Mouse (Mus musculus) embryonic fibroblast, embryonic 13.5 days (primary cell): ENCODE measurements around the gene Pipox. TPM values are rescaled to one million over a fixed set of nuclear protein-coding genes. Genes with fewer than 3 reads are reported as not detected.

Experiments used
- H3K27ac ChIP-seq: 2 replicates; pipeline ENCODE4 v1.5.1; 2012; ENCODE audit warnings: low read length, control low read depth, inconsistent platforms; ENCODE audit not compliant: insufficient read depth
- H3K4me1 ChIP-seq: 2 replicates; pipeline ENCODE4 v1.6.1; 2011; ENCODE audit warnings: low read length; ENCODE audit not compliant: control insufficient read depth, insufficient read depth
- H3K4me3 ChIP-seq: 2 replicates; pipeline ENCODE4 v1.5.1; 2011; ENCODE audit warnings: mild to moderate bottlenecking, control low read depth, low read length; ENCODE audit not compliant: insufficient read depth
- CTCF ChIP-seq: IDR thresholded peaks from 2 replicates; pipeline ENCODE4 v1.5.1; 2011; ENCODE audit warnings: mild to moderate bottlenecking, control low read depth, low read length, moderate library complexity, borderline replicate concordance; ENCODE audit not compliant: insufficient read depth
- POLR2A ChIP-seq: IDR thresholded peaks from 2 replicates; pipeline ENCODE4 v1.6.1; 2011; ENCODE audit warnings: low read depth, mild to moderate bottlenecking, control low read depth, low read length, moderate library complexity
- polyA plus RNA-seq: library from polyadenylated mRNA; stranded (reverse); fragments of >200 nt; gene quantifications from 2 replicates; pipeline ENCODE4 v1.2.4, GENCODE M21; 2011; ENCODE audit warnings: low read depth; ENCODE audit not compliant: missing spikeins, insufficient read length

Gene Pipox
- polyA plus RNA-seq, 1 experiment: not detected

GRCm38 (mm10) chr11:77837856-77838255, 56.0 kb downstream of the Pipox start:
- TF ChIP-seq CTCF: no peak
- no peak for TF ChIP-seq POLR2A
- Histone ChIP-seq H3K4me3 (no peak overlapping the region), H3K4me1 (peaks cover 9% of the 10 kb centered on the region; the same call in 1 of the 2 replicates), H3K27ac (no peak overlapping the region)

- Histone ChIP-seq H3K4me3 (no peak overlapping the region), H3K4me1 (peaks cover 9% of the 10 kb centered on the region; the same call in 1 of the 2 replicates), H3K27ac (0 out of 2 replicates have a peak overlapping the region, but pooled peaks have one; percentile 22)
- TF ChIP-seq CTCF (no peak), POLR2A (no peak)
Observed at GRCm38 (mm10) chr11:77836751-77837150, 57.1 kb downstream of the Pipox start.

GRCm38 (mm10) chr11:77836290-77836689, 57.6 kb downstream of the Pipox start:
- TF ChIP-seq POLR2A (no peak), CTCF (no peak)
- H3K4me3 ChIP-seq: no peak overlapping the region
- H3K4me1 ChIP-seq: peaks cover 9% of the 10 kb centered on the region; the same call in 1 of the 2 replicates
- 0 out of 2 replicates have a peak overlapping the region, but pooled peaks have one; percentile 22 for H3K27ac ChIP-seq

DNA sequence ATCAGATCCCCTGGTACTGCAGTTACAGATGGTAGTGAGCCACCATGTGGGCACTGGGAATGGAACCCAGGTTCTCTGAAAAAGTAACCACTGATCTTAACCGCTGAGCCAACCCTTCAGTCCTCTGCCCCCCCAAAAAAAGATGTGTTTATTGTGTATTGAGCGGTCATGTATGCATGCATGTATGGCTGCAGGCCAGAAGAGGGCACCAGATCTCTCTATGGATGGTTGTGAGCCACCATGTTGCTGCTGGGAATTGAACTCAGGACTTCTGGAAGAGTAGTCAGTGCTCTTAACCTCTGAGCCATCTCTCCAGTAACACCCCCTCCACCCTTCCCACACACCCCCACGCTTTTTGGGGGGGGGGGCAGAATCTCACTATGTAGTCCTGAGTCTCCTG, 58.8 kb downstream of the Pipox start:
- TF ChIP-seq CTCF (no peak), POLR2A (no peak)
- Histone ChIP-seq H3K27ac (no peak overlapping the region), H3K4me3 (no peak overlapping the region), H3K4me1 (peaks cover 9% of the 10 kb centered on the region; the same call in 1 of the 2 replicates)

DNA sequence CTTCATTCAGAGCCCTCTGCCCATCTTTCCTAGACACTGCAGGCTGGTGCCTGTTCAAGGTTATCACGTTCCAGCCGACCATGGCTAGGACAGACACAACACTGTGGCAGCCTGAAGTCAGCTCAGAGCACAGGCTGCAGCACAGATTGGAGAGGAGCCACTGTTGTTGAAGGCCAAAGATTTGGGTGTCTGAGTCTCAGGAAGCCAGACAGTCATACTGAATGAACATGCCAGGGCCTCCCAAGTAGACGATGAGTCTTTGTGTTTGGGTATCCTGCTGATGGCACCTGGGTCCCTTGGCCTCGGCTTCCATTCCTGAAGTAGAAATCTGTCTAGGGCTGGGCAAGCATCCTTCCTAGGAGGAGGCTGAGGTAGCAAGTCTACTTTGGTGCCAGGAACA, 61.4 kb downstream of the Pipox start:
- Histone ChIP-seq H3K4me3 (no peak overlapping the region), H3K27ac (no peak overlapping the region), H3K4me1 (peaks cover 9% of the 10 kb centered on the region; the same call in 1 of the 2 replicates)
- TF ChIP-seq POLR2A (no peak), CTCF (no peak)

GRCm38 (mm10) chr11:77830875-77831274, 63.0 kb downstream of the Pipox start:
- no peak overlapping the region for H3K27ac ChIP-seq
- TF ChIP-seq POLR2A (no peak), CTCF (no peak)
- H3K4me3 ChIP-seq: no peak overlapping the region

More at GRCm38 (mm10) chr11:77830875-77831274, 63.0 kb downstream of the Pipox start:
- no peaks in the 10 kb centered on the region for H3K4me1 ChIP-seq

Other genes starting within 250 kb of the Pipox start
- 76.8 and 87.1 TPM in 2 replicates for gene Nufip2, start 207.9 kb downstream of the Pipox start, polyA plus RNA-seq
- not detected in 2 replicates for gene Cryba1, start 168.8 kb downstream of the Pipox start, polyA plus RNA-seq
- 16.2 and 20.1 TPM in 2 replicates for gene Myo18a, start 130.8 kb downstream of the Pipox start, polyA plus RNA-seq
- gene Gm10277, start 106.3 kb downstream of the Pipox start, polyA plus RNA-seq: not detected in 2 replicates
- gene Sez6, start 36.7 kb upstream of the Pipox start, polyA plus RNA-seq: not detected in 2 replicates
- 39.4 and 47.4 TPM in 2 replicates for gene Phf12, start 88.7 kb upstream of the Pipox start, polyA plus RNA-seq
- 5.7 and 8.3 TPM in 2 replicates for gene Dhrs13, start 138.2 kb upstream of the Pipox start, polyA plus RNA-seq
- 70.0 and 71.3 TPM in 2 replicates for gene Flot2, start 143.8 kb upstream of the Pipox start, polyA plus RNA-seq
- gene Eral1, start 186.3 kb upstream of the Pipox start, polyA plus RNA-seq: 17.0 and 18.5 TPM in 2 replicates
- 10.2 and 15.5 TPM in 2 replicates for gene Fam222b, start 200.6 kb upstream of the Pipox start, polyA plus RNA-seq